Mouse (Mus musculus) brain, embryonic 14.5 days (tissue): ENCODE measurements around the gene Gpr137. TPM values are rescaled to one million over a fixed set of nuclear protein-coding genes. Genes with fewer than 3 reads are reported as not detected.

ENCODE experiments used
- DNase-seq: peaks from one replicate; pipeline ENCODE4 v3.0.0-alpha.2; 2011; ENCODE audit warnings: low read depth
- CTCF ChIP-seq: fragments of 200-500 bp; IDR thresholded peaks from 2 replicates; pipeline ENCODE4 v1.5.1; 2012; ENCODE audit warnings: inconsistent platforms, mild to moderate bottlenecking, moderate library complexity, borderline replicate concordance; ENCODE audit not compliant: insufficient read depth, insufficient read length; ENCODE audit errors: extremely low read depth
- POLR2A ChIP-seq: fragments of 200-500 bp; IDR thresholded peaks from 2 replicates; pipeline ENCODE4 v1.6.1; 2012; ENCODE audit warnings: mild to moderate bottlenecking, inconsistent platforms, borderline replicate concordance; ENCODE audit not compliant: poor library complexity, insufficient read depth, insufficient read length, severe bottlenecking; ENCODE audit errors: extremely low read depth
- polyA plus RNA-seq: library from polyadenylated mRNA; depleted of rRNA; stranded (reverse); fragments of >200 nt; gene quantifications from 2 replicates; pipeline ENCODE4 v1.2.3, GENCODE M21; 2012

The Gpr137 gene
- polyA plus RNA-seq, 1 experiment = 75.5 TPM

- TF ChIP-seq POLR2A (no peak), CTCF (no peak)
- DNase-seq = no peak
Observed at GRCm38 (mm10) chr19:6934195-6934977, 7.9 kb downstream of the Gpr137 start, which contains the start of gene Kcnk4. Gene Kcnk4, minus strand, starts transcription at chr19:6934515.

GRCm38 (mm10) chr19:6933436-6934194 is 8.7 kb downstream of the Gpr137 start:
- TF ChIP-seq CTCF = no peak
- TF ChIP-seq POLR2A = no peak
- DNase-seq = no peak

DNA sequence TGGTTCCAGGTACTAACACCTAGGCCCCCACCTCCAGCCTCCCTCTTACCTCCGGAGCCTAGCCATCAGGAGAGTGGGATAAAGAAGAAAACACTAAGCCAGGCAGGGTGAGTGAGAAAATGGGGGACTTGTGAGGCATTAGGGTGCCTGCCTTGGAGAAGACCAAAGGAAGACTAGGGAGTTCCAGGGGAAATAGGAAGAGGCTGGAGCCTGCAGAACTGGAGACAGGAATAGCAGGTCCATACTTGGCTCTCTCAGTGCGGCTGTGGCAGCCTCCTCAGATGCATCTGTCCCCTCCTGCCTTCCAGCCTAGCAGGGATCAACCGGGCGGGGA is 9.2 kb downstream of the Gpr137 start:
- DNase-seq = no peak
- TF ChIP-seq POLR2A (no peak), CTCF (no peak)

- no peak for DNase-seq
- TF ChIP-seq CTCF (no peak), POLR2A (no peak)
Observed at GRCm38 (mm10) chr19:6932018-6932417, 10.3 kb downstream of the Gpr137 start.

- no peak for DNase-seq
- TF ChIP-seq POLR2A = no peak
- TF ChIP-seq CTCF = no peak
Observed at GRCm38 (mm10) chr19:6931002-6931401, 11.3 kb downstream of the Gpr137 start.

DNA sequence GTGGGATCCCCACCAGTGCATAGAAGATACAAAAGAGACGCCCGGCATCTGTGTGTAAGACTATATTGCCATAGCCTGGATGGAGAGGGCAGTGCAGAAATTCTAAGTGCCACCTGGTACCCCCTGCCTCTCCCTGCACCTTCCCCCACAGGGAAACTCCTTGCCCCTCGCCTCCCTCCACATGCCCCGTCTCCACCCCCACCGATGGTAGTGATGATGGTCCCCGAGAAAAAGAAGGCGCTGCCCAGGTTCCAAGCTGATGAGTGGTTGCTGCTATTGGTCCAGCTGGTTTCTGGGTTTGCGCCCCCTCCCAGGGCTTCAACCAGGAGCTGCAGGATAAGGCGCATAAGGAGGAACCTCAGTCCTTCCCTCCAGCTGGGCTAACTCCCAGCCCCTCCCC is 14.2 kb downstream of the Gpr137 start:
- DNase-seq = no peak
- TF ChIP-seq POLR2A = no peak
- TF ChIP-seq CTCF = no peak

DNA sequence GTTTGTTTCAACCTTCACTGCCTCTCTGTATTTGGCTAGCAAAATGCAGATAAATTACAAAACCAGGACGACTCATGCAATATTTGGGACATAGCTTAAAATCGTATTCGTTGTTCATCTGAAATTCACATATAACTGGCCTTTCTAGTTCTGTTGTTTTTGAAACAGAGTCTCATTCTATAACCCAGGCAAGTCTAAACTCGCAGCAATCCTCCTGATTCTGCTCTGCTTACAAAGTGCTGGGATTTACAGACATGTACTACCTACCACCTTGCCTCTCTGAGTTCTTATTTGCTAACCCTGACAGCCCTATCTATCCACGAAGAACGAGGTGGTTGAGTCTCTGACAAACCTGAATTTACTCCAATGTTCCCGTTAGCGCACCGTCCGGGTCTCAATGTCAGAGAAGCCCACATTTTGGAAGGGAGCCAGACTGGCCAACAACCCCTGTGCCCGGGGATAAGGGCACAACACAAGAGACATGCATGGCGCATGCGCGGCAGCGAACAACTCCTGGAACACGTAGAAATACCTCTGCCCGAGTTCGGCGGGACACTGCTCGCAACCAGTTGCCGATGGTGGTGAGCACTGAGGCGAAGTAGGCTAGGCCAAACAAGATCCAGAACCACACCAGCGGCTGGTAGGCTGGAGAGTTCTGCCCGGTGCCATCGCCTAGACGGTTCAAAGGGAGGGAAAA is 15.6 kb downstream of the Gpr137 start:
- peak; percentile 43 for DNase-seq

GRCm38 (mm10) chr19:6925611-6926329 is 16.5 kb downstream of the Gpr137 start:
- DNase-seq = no peak
- TF ChIP-seq POLR2A (no peak), CTCF (no peak)

More for the DNA sequence above, 15.6 kb downstream of the Gpr137 start:
- TF ChIP-seq POLR2A (no peak), CTCF (no peak)

- no peak for TF ChIP-seq CTCF
- no peak for TF ChIP-seq POLR2A
- no peak for DNase-seq
Observed at GRCm38 (mm10) chr19:6925307-6925573, 17.0 kb downstream of the Gpr137 start, which contains the start of gene Catsperz. Gene Catsperz, minus strand, starts transcription at chr19:6925380.

DNA sequence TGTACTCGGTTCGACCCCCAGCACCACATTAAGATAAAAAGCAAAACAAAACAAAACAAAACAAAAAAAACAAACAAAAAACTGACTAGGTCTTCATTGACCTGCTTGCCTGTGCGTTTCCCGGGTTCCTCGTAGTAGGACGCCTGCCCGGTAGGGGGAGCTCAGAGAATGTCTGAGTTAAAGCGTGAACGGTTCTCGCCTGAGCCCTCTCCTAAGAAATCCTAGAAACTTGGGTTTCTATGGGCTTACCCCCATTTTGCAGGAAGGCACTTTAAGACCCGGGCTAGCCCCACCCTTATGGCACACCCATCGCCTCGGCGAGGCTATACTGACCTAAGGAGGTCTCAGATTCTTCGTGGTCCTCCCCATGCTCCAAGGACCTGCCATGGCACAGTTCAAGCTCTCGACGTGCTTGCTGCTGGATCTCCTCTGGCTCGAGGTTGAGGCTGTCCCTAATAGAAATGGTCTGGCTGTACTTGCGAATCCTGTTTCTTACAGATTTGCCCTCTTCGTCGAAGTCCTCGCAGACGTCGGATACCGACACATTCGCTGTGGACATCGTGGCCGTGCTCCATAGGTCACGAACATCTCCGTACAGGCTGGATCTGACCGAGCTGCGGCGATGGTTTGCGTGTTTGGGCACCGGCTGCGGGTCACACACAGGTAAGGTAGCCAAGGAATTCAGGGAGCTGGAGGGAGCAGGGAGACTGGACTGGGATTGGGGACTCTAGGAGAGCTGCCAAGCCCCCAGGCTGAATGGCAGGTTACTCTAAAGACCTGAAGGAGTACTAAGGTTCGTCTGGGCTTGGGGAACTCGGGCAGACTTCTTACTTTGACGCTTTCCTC is 17.6 kb downstream of the Gpr137 start:
- TF ChIP-seq POLR2A (no peak), CTCF (peak; percentile 85)
- DNase-seq = peak; percentile 85

- no peak for DNase-seq
- TF ChIP-seq POLR2A (no peak), CTCF (no peak)
Observed at GRCm38 (mm10) chr19:6922901-6923735, 19.2 kb downstream of the Gpr137 start.
